Mouse (Mus musculus): Measurements from ENCODE around the gene Magoh.

DNA sequence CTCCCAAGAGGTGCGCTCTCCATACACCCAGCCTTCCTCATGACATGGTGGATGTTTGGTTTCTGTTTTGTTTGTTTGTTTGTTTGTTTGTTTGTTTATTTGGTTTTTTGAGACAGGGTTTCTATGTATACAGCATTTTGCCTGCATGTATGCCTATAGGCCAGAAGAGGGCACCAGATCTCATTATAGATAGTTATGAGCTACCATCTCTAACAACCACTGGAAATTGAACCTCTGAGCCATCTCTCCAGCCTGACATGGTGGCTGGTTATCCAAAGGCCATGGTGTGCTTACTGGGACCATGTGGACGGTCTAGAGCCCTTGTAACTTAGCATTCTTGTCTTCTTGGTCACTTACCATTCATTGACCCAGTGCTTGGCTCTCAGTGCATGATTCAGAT, 13.1 kb downstream of the Magoh start:
- TF ChIP-seq CTCF (conservative IDR thresholded peaks at IDR 0.05; ENCODE audit: insufficient read depth, insufficient read length, low read depth, low read length) (peak; percentile 30; the same call in 1 of the 2 replicates), POLR2A (IDR thresholded peaks at IDR 0.05; ENCODE audit: low read depth, low read length) (no peak)
